Mouse (Mus musculus) heart, embryonic 15.5 days (tissue): ENCODE measurements around the gene Xrn2. TPM values are rescaled to one million over a fixed set of nuclear protein-coding genes. Genes with fewer than 3 reads are reported as not detected.
A peak's percentile ranks its signal among the peaks of the same experiment; 100 is the strongest.

Experiments used
- ATAC-seq: fragments of 200-750 bp; cut with Nextera tagmentation; replicated peaks from 2 replicates; pipeline ENCODE4 v1.8.0; 2017; ENCODE audit warnings: low read depth, moderate TSS enrichment; ENCODE audit not compliant: insufficient number of reproducible peaks, insufficient read depth, low FRiP score
- H3K27ac ChIP-seq: fragments of 300-500 bp; sonication (generic); 2 replicates; pipeline ENCODE4 v1.5.1; 2015; ENCODE audit warnings: mild to moderate bottlenecking, inconsistent platforms
- H3K27me3 ChIP-seq: fragments of 300-500 bp; sonication (generic); 2 replicates; pipeline ENCODE4 v1.6.1; 2015; ENCODE audit warnings: inconsistent platforms
- H3K36me3 ChIP-seq: fragments of 300-500 bp; sonication (generic); 2 replicates; pipeline ENCODE4 v1.6.1; 2015; ENCODE audit warnings: mild to moderate bottlenecking, inconsistent platforms
- H3K4me1 ChIP-seq: fragments of 300-500 bp; sonication (generic); replicated peaks from 2 replicates; pipeline ENCODE4 v1.6.1; 2015; ENCODE audit warnings: inconsistent platforms
- H3K4me2 ChIP-seq: fragments of 300-500 bp; sonication (generic); 2 replicates; pipeline ENCODE4 v1.6.1; 2015; ENCODE audit warnings: inconsistent platforms, mild to moderate bottlenecking, moderate library complexity
- H3K4me3 ChIP-seq: fragments of 300-500 bp; sonication (generic); 2 replicates; pipeline ENCODE4 v1.5.1; 2015; ENCODE audit warnings: mild to moderate bottlenecking, inconsistent platforms
- H3K9ac ChIP-seq: fragments of 300-500 bp; sonication (generic); 2 replicates; pipeline ENCODE4 v1.6.1; 2015; ENCODE audit warnings: mild to moderate bottlenecking, inconsistent platforms
- H3K9me3 ChIP-seq: fragments of 300-500 bp; sonication (generic); replicated peaks from 2 replicates; pipeline ENCODE4 v1.6.1; 2016; ENCODE audit warnings: inconsistent platforms
- WGBS: fragments of 180-500 bp; shearing (Covaris S2); methylation state at CpG from one replicate; pipeline ENCODE4 v1.1.7; 2015; ENCODE audit warnings: mixed read lengths; 5-methylcytosine and 5-hydroxymethylcytosine counted together
- polyA plus RNA-seq: library from polyadenylated mRNA; unstranded; fragments of >200 nt; fragmentation: Nextera tagmentation; extraction: Ambion mirVana; gene quantifications from 2 replicates; pipeline ENCODE4 v1.2.1, GENCODE M21; 2015

Gene Xrn2
- polyA plus RNA-seq = 40.4 and 43.5 TPM in 2 replicates

DNA sequence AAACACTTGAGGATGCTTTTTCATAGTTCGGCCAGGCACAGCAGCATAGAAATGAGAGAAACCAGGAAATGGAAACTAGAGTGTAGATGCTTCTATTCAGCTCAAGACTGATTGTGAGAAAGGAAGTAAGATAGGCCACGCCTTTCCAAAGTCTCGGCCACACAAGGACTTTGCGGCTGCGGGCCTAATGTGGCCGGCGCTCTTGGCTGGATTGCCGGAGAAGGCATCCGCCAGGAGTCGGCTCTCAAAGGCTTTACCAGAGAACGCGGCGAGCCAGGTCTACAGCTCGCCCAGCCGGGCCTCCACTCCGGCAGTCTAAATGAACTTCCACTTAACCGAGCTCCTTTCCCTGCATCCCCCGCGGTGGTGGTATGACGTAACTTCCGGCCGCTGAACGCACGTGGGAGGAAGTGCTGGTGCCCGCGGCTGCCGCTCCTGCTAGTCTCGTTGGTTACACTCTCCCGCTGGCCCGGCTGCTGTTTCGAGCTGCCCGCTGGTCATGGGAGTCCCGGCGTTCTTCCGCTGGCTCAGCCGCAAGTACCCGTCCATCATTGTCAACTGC, at the start of gene Xrn2:
Gene Xrn2 (plus strand): TSS at position 374 of the 562 bp plus-strand sequence.
- Histone ChIP-seq H3K4me1 (peaks cover 24% of the 10 kb centered on the region), H3K9ac (peak within 1 kb of the TSS; percentile 87), H3K27me3 (no peaks in the 10 kb centered on the region), H3K4me2 (peak within 1 kb of the TSS; percentile 65), H3K27ac (peak within 1 kb of the TSS; percentile 100), H3K4me3 (peak within 1 kb of the TSS; percentile 99), H3K36me3 (no peaks in the 10 kb centered on the region), H3K9me3 (no peaks in the 10 kb centered on the region)
- peak; percentile 92 for ATAC-seq
- under 1% methylated on average over 37 of the region's 37 CpGs for WGBS

DNA sequence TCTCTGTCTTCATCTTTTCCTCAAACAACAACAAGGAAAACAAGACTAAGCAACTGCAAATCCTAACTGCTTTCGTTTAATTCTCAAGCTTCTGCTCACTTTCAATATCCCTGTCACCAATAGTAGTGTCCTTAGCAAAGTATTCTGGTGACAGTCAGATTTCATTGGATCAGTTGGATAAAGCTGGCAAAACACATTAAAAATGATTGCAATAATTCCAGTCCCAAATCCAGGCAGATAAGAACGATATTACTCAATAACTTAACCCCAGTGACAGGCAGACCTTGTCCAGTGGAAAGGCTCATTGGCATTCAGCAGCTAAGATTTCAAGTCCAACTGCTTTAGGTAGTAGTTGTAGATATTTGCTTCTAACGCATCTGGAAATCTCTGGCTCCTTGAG, 37.8 kb upstream of the Xrn2 start:
- 78% methylated on average over 3 of the region's 3 CpGs for WGBS
- Histone ChIP-seq H3K4me1 (no peaks in the 10 kb centered on the region), H3K27ac (no peak overlapping the region), H3K4me2 (no peak overlapping the region), H3K4me3 (no peak overlapping the region), H3K27me3 (no peaks in the 10 kb centered on the region), H3K36me3 (no peaks in the 10 kb centered on the region), H3K9me3 (no peaks in the 10 kb centered on the region), H3K9ac (no peak overlapping the region)
- no peak for ATAC-seq

DNA sequence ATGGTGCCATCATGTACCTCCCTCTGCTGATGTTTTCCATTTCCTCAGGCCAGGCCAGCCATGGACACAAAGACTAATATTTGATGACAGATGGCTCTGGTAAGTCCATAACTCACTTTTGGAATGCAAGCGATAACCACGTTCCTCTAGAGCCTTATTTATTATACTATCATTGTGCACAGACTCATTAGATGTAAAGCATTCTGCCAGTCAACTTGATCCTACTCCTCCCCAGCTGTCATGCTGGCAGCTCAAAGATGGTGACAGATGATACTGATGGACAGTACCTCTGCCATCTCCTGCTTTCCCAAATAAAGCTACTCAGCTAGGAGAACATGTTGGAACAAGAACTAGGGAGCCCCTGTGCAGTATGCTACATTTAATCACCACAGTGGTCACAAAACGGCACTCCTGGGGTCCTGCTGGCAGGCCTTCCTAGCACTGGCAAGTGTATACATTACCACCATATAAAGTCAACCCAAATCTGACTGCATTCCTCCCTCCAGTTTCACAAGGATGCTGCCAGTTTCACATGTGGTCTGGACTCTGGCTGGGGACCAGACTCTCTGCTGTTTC, 37.3 kb upstream of the Xrn2 start:
- ATAC-seq = no peak
- Histone ChIP-seq H3K4me1 (no peaks in the 10 kb centered on the region), H3K36me3 (no peaks in the 10 kb centered on the region), H3K27me3 (no peaks in the 10 kb centered on the region), H3K27ac (no peak overlapping the region), H3K4me2 (no peak overlapping the region), H3K4me3 (no peak overlapping the region), H3K9me3 (no peaks in the 10 kb centered on the region), H3K9ac (no peak overlapping the region)
- 63% methylated on average over 3 of the region's 3 CpGs for WGBS

DNA sequence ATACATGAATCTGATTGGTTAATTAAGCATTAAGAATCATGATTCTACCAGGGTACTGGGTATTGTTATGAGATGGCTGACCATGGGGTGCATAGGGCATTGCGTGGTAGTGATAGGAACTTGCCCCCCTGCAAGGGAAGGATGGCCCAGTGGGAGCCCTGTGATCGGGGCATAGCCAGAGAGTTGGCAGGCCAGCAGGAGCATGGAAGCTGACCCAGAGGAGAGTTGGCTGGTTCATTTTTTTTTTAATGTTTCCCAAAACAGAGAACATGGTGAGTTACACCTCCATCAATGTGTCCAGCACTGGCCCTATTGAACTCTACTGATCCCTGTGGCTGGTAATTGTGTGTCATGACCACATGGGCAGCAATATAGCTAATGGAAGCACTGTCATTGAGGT, 30.0 kb upstream of the Xrn2 start:
- H3K4me1 ChIP-seq = peaks cover 14% of the 10 kb centered on the region
- no peak for ATAC-seq
- no peaks in the 10 kb centered on the region for H3K9me3 ChIP-seq
- H3K36me3 ChIP-seq = no peaks in the 10 kb centered on the region
- no peak overlapping the region for H3K4me3 ChIP-seq
- no peak overlapping the region for H3K27ac ChIP-seq
- H3K4me2 ChIP-seq = no peak overlapping the region
- 90% methylated on average over 2 of the region's 2 CpGs for WGBS
- no peaks in the 10 kb centered on the region for H3K27me3 ChIP-seq
- no peak overlapping the region for H3K9ac ChIP-seq

DNA sequence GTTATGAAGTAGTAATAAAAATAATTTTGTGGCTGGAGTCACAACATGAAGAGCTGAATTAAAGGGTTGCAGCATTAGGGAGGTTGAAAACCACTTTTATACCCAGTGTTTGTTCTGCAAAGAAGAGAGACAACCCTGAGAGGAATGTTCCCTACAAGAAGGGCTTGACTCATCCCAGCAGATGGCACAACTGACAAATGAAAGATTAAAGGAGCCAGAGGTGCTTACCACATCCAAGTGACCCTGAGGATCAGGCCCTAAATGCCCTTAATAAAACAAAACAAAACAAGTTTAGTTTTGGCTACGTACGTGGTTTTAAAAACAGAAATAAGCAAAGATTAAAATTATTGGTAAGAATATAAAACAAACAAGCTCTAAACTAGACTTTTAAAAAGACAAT, 28.0 kb upstream of the Xrn2 start:
- no peak overlapping the region for H3K4me3 ChIP-seq
- no peak for ATAC-seq
- H3K27ac ChIP-seq = no peak overlapping the region
- H3K27me3 ChIP-seq = no peaks in the 10 kb centered on the region
- 97% methylated on average over 2 of the region's 2 CpGs for WGBS
- H3K9ac ChIP-seq = no peak overlapping the region
- no peaks in the 10 kb centered on the region for H3K36me3 ChIP-seq
- no peaks in the 10 kb centered on the region for H3K9me3 ChIP-seq
- no peak overlapping the region for H3K4me2 ChIP-seq
- peaks cover 14% of the 10 kb centered on the region for H3K4me1 ChIP-seq

DNA sequence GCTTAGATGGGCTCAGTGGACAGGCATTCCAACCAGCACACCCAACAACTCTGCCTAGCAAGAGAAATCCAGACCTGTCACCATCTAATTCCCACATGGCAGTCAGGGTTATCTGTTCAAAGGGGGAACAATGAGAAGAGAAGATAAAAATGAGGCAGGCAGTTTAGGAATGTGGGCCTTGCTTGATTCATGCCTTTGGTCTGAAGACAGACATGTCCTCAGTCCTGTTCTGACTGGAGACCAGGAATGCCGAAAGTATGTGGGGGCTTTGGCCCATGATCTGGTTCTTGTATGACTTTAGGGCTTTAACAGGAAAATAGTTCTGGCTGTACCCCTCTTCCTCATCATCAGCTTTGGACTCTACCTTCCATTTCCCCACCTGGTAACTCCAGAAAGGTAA, 27.0 kb upstream of the Xrn2 start:
- H3K9me3 ChIP-seq = no peaks in the 10 kb centered on the region
- WGBS = 28% methylated on average over 1 of the region's 1 CpGs
- no peak overlapping the region for H3K9ac ChIP-seq
- no peaks in the 10 kb centered on the region for H3K27me3 ChIP-seq
- peak overlapping the region; percentile 49; the same call in 1 of the 2 replicates for H3K27ac ChIP-seq
- H3K4me1 ChIP-seq = peaks cover 14% of the 10 kb centered on the region
- no peak for ATAC-seq
- no peaks in the 10 kb centered on the region for H3K36me3 ChIP-seq
- no peak overlapping the region for H3K4me2 ChIP-seq
- no peak overlapping the region for H3K4me3 ChIP-seq

DNA sequence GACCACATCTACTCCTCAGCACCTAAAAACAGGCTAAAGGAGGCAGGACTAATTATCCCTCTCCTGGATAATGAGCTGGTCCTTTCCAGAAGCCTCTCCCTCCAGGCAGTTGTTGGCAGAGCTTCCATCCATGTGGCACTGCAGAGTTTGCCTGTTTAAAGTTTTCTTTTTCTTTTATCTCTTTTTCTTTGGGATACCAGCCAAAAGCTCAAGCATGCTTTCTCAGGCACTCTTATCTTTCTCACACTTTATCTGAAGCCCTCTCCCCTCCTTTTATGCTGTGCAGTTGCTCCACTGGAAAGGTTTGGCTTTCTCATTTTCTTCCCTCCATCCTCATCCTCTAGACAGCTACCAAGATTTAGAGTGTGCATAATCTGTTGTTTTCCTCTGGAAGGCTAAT, 26.4 kb upstream of the Xrn2 start:
- H3K27me3 ChIP-seq = no peaks in the 10 kb centered on the region
- H3K27ac ChIP-seq = peak overlapping the region; percentile 49; the same call in 1 of the 2 replicates
- H3K4me3 ChIP-seq = no peak overlapping the region
- H3K4me1 ChIP-seq = peaks cover 14% of the 10 kb centered on the region
- no peaks in the 10 kb centered on the region for H3K9me3 ChIP-seq
- no peak overlapping the region for H3K4me2 ChIP-seq
- no peak overlapping the region for H3K9ac ChIP-seq
- no peaks in the 10 kb centered on the region for H3K36me3 ChIP-seq
- no peak for ATAC-seq

DNA sequence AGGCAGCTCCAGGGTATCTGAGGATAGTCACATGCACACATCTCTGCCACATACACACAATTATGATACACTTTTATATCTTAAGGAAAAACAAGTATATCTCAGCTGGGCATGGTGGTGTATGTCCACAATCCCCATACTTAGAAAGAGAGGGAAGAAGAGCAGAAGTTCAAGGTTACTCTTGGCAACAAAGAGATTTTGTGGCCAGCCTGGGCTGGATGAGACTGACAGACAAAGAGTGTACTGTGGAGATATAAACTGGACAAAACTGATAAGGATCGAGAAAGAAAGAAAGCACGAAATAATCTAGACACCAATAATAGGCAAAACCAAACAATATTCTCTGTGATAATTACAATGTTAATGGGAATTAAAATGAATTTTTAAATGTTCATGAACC, 5.5 kb upstream of the Xrn2 start:
- no peaks in the 10 kb centered on the region for H3K9me3 ChIP-seq
- no peak overlapping the region for H3K4me2 ChIP-seq
- no peak overlapping the region for H3K9ac ChIP-seq
- ATAC-seq = no peak
- no peaks in the 10 kb centered on the region for H3K36me3 ChIP-seq
- H3K4me3 ChIP-seq = no peak overlapping the region
- H3K27ac ChIP-seq = no peak overlapping the region
- peaks cover 8% of the 10 kb centered on the region for H3K4me1 ChIP-seq
- H3K27me3 ChIP-seq = no peaks in the 10 kb centered on the region
- WGBS = 78% methylated on average over 2 of the region's 2 CpGs

DNA sequence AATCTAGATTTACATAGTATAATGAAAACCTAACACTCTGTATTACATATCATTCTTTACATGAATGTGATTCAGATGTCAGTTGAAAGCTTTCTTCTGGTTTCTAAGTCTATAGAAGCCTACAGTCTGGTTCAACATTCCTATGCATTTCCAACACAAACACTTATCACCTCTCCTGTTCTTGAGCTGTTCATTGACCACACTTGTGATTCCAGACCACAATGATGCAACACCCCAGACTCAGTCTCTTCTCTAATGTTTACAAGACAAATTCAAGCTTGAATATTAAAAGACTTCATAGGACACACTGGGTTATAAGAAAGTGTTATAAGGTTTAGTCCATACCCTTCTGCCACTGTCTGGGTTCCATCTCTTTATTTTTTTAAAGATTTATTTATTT, 3.7 kb upstream of the Xrn2 start:
- no peak overlapping the region for H3K4me3 ChIP-seq
- no peak overlapping the region for H3K27ac ChIP-seq
- H3K4me2 ChIP-seq = no peak overlapping the region
- peaks cover 9% of the 10 kb centered on the region for H3K4me1 ChIP-seq
- H3K36me3 ChIP-seq = no peaks in the 10 kb centered on the region
- no peak for ATAC-seq
- no peak overlapping the region for H3K9ac ChIP-seq
- no peaks in the 10 kb centered on the region for H3K27me3 ChIP-seq
- no peaks in the 10 kb centered on the region for H3K9me3 ChIP-seq

DNA sequence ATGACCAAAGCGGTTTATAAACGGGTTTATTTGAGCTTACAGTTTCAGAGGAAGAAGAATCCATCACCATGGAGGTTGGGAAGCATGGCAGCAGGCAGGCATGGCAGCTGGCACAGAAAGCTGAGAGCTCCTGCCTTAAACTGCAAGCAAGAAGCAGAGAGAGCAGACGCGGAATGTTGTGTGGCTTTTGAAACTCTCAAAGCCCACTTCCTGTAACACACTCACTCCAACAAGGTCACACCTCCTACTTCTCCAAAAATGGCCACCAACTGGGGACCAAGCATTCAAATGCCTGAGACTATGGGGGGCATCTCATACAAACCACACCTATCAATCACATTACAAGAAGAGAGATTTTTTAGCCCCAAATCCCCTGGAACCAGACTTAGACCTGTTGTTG, 2.7 kb upstream of the Xrn2 start:
- no peak overlapping the region for H3K4me3 ChIP-seq
- ATAC-seq = no peak
- no peak overlapping the region for H3K9ac ChIP-seq
- H3K27me3 ChIP-seq = no peaks in the 10 kb centered on the region
- no peaks in the 10 kb centered on the region for H3K36me3 ChIP-seq
- no peak overlapping the region for H3K4me2 ChIP-seq
- H3K27ac ChIP-seq = no peak overlapping the region
- H3K4me1 ChIP-seq = peaks cover 20% of the 10 kb centered on the region
- 88% methylated on average over 4 of the region's 4 CpGs for WGBS
- H3K9me3 ChIP-seq = no peaks in the 10 kb centered on the region

DNA sequence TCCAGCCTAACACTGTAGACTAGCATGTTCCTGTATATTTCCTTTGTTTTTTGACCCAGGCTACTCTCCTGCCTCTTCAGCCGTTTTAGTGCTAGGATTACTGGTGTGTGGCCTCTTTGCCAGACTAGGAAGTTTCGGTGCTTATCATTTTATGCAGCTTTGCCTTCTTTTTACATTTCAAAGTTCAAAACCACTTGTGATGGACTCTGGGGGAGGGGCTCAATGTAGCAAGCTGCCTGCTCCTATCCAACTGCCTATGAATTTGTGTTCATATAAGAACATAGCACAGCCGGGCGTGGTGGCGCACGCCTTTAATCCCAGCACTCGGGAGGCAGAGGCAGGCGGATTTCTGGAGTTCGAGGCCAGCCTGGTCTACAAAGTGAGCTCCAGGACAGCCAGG, 1.8 kb upstream of the Xrn2 start:
- Histone ChIP-seq H3K4me3 (no peak overlapping the region), H3K4me1 (peaks cover 21% of the 10 kb centered on the region), H3K9me3 (no peaks in the 10 kb centered on the region), H3K27ac (no peak overlapping the region), H3K4me2 (no peak overlapping the region), H3K9ac (no peak overlapping the region), H3K27me3 (no peaks in the 10 kb centered on the region), H3K36me3 (no peaks in the 10 kb centered on the region)
- ATAC-seq = no peak
- 90% methylated on average over 9 of the region's 9 CpGs for WGBS

DNA sequence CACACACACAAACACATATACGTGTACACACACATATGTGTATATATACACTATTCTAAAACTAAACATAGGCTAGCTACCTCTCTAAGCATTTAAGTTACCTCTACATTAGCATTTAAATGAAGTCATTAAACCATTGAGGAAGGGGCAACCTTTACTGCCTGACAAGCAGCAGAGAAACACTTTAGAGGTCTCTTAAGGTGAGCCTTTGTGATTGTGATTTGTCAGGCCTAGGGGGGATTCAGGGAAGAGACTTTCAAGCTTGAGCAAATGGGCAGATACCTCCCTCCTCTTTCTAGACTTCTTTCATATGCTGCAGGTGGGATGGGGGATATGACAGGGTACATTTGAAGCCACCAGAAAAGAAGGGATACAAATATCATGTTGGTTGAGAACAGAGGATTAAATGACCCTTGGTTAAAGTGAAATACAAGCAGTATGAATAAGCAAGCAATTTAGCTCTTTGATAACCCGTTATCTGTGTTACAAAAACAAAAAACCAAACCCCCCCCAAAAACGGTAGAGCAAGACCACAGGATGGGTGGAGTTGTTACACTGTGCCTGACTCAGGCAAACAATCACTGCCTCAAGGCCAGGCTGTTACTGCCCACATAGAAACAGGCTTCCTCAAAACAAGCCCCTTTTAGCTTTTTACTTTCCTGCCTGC, 1.2 kb upstream of the Xrn2 start:
- Histone ChIP-seq H3K36me3 (no peaks in the 10 kb centered on the region), H3K4me1 (peaks cover 23% of the 10 kb centered on the region), H3K27ac (peak overlapping the region; percentile 100), H3K9ac (peak overlapping the region; percentile 87; the same call in 1 of the 2 replicates), H3K9me3 (no peaks in the 10 kb centered on the region), H3K27me3 (no peaks in the 10 kb centered on the region), H3K4me2 (peak overlapping the region; percentile 65), H3K4me3 (peak overlapping the region; percentile 99)
- WGBS = 68% methylated on average over 3 of the region's 3 CpGs
- no peak for ATAC-seq
